Mouse (Mus musculus): ENCODE measurements around the gene Disp2. TPM values are rescaled to one million over a fixed set of nuclear protein-coding genes. Genes with fewer than 3 reads are reported as not detected.

The Disp2 gene
- polyA plus RNA-seq (2015; fragmentation: Nextera tagmentation; extraction: Ambion mirVana), result 39.9 and 40.7 TPM in 2 replicates

DNA sequence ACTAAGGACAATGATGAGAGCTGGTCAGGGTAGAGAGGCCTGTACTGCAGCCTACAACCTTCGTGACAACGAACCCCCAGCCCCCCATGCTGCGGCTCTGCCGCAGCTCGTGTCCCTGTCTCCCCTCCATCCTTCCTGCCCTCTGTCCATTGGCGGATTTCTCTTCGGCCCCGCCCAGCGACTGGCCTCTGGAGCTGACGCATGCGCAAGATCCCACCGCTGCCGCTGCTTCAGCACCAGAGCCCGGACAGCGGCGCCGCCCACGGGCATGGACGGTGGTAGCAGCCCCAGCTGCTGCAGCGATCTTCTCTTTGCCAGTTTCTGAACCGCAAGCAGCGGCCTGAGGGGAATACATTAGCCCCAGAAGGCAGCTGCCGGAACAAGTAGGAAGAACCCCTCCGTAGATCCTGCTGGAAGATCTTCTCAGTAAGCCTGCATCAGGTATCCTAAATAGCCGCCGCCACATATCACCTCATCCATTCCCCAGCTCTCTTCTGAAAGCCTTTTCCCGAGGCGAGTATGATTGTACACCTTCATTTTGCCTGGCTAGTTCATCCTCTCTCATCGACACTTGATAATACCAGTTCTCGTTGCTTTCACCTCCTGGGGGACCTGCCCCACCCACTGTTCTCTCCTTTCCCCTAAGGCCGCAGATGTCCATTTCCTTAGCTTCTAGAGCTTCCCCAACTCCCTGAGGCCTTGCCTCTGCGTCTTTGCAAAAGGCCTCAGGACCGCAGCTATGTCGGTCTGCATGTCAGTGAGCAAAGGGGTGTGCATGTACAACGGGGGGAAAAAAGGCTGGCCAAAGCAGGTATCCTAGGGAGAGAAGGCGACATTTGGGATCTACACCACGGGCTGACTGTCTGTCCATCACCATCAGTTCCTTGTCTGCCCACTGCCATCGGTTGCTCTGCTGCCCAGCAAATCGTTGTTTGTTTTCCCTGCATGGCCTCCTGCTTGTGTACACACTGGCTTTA, at the start of gene Disp2:
Gene Disp2, plus strand, starts transcription at position 216 of the 977 bp plus-strand sequence.
- Histone ChIP-seq H3K4me2 (peak within 1 kb of the TSS; percentile 61), H3K9me3 (no peaks in the 10 kb centered on the region), H3K9ac (peak within 1 kb of the TSS; percentile 76), H3K4me3 (peak within 1 kb of the TSS; percentile 47), H3K36me3 (peaks cover 2% of the 10 kb centered on the region; the same call in 1 of the 2 replicates), H3K4me1 (replicated peaks) (peaks cover 21% of the 10 kb centered on the region), H3K27ac (replicated peaks) (peak within 1 kb of the TSS; percentile 89), H3K27me3 (no peaks in the 10 kb centered on the region)
- WGBS, result 10% methylated on average over 39 of the region's 39 CpGs
- peak; percentile 94 for ATAC-seq (ENCODE audit: low read depth)

DNA sequence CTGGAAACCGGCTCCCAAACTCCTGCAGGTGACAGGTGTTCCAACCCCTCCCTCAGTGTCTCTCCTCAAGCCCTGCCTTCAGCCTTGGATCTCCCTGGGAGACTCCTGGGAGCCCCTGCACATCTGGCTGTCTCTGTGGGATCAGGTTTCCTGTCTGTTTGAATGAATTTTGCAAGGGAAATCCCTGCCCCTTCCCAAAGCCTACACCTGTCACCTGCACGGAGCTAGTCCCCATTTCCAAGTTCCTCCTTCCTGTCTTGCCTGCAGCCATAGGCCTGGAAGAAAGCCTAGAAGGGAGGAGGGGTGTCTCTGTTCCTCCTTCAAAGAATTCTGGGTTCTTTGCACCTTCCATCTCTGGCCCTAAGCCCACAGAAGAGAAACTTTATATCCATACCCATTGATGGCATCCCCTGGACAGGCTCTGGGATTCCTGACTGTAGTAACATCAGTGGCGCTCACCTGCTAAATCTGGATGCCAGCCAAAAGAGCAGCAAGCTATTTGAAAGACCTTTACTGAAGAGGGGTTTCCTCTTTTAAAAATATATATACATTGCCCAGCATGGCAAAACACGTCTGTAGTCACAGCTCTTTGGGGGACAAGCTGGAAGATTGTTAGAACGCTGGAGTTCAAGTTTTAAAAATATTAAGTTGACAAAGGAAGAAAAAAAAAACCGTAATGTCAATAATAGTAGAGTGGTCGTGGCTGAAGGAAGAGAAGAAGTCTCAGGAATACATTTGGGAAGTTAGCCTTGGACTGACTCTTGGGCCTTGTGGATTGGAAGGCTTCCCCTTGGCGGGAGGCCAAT, 49.5 kb upstream of the Disp2 start:
- Histone ChIP-seq H3K27me3 (peaks cover 66% of the 10 kb centered on the region), H3K27ac (replicated peaks) (no peak overlapping the region), H3K4me1 (replicated peaks) (peaks cover 8% of the 10 kb centered on the region; the same call in 1 of the 2 replicates), H3K4me3 (no peak overlapping the region), H3K9ac (no peak overlapping the region), H3K9me3 (no peaks in the 10 kb centered on the region), H3K4me2 (no peak overlapping the region), H3K36me3 (no peaks in the 10 kb centered on the region)
- ATAC-seq (ENCODE audit: low read depth), result no peak
- WGBS, result 27% methylated on average over 8 of the region's 8 CpGs

DNA sequence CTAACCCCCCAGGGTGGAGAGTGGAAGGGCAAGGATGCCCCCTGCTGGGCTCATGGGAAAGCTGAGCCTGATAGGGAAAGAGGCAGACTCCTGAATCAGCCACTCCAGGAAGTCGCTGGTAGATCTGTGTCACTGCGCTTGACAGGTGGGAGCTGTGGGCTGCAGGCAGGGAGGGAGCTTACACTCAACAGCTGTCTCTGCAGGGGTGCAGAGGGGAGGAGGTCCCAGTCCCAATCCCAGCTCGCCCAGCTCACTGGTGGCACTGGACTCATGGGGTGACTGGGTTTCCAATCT, 49.0 kb upstream of the Disp2 start:
- Histone ChIP-seq H3K27ac (replicated peaks) (no peak overlapping the region), H3K27me3 (peaks cover 67% of the 10 kb centered on the region), H3K9me3 (no peaks in the 10 kb centered on the region), H3K9ac (no peak overlapping the region), H3K4me3 (no peak overlapping the region), H3K36me3 (no peaks in the 10 kb centered on the region), H3K4me2 (no peak overlapping the region), H3K4me1 (replicated peaks) (peaks cover 8% of the 10 kb centered on the region; the same call in 1 of the 2 replicates)
- no peak for ATAC-seq (ENCODE audit: low read depth)
- 14% methylated on average over 3 of the region's 3 CpGs for WGBS

DNA sequence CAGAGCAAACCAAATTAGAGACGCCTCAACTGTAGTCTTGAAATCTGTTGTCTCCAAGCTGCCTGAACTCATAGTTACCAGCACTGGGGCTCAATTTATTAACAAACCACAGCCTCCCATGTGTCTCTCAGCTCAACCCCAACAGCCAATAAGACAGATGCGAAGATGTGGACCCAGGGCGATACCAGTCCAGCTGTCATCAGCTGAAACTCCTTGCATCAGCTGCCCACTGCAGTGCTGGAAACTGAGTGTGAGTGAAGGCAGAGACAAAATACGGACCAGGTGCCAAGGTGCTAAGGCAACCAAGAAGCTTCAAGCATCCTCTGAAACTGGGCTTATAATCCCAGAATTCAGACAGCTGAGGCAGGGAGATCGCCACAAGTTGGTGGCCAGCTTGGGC, 47.5 kb upstream of the Disp2 start:
- Histone ChIP-seq H3K27ac (replicated peaks) (no peak overlapping the region), H3K4me3 (no peak overlapping the region), H3K4me2 (no peak overlapping the region), H3K27me3 (peaks cover 61% of the 10 kb centered on the region), H3K36me3 (no peaks in the 10 kb centered on the region), H3K9ac (no peak overlapping the region), H3K9me3 (no peaks in the 10 kb centered on the region), H3K4me1 (replicated peaks) (peaks cover 8% of the 10 kb centered on the region; the same call in 1 of the 2 replicates)
- 87% methylated on average over 5 of the region's 5 CpGs for WGBS
- ATAC-seq (ENCODE audit: low read depth), result no peak

DNA sequence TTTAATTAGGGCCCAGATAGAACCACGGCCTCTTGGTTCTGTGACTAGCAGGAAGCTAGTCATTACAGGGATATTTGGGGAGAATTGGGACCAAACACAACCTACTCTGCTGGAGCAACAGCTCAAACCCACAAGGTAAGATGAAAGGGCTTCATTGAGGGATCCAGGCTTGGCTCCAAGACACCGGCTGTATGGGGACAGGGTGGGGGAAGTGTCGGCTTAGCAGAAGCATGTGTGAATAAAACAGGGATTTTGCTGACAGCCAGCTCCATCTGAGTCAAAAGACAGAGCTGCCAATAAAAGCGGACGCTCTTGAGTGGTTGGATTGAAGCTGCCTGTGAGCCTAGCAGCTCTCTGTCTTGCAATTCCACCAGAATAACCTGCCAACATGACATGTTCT, 46.2 kb upstream of the Disp2 start:
- H3K9ac ChIP-seq, result no peak overlapping the region
- peaks cover 3% of the 10 kb centered on the region; the same call in 1 of the 2 replicates for H3K4me1 ChIP-seq (replicated peaks)
- no peak for ATAC-seq (ENCODE audit: low read depth)
- H3K4me2 ChIP-seq, result no peak overlapping the region
- no peaks in the 10 kb centered on the region for H3K9me3 ChIP-seq
- H3K4me3 ChIP-seq, result no peak overlapping the region
- H3K27ac ChIP-seq (replicated peaks), result no peak overlapping the region
- WGBS, result 71% methylated on average over 5 of the region's 5 CpGs
- no peaks in the 10 kb centered on the region for H3K36me3 ChIP-seq
- H3K27me3 ChIP-seq, result peaks cover 53% of the 10 kb centered on the region

DNA sequence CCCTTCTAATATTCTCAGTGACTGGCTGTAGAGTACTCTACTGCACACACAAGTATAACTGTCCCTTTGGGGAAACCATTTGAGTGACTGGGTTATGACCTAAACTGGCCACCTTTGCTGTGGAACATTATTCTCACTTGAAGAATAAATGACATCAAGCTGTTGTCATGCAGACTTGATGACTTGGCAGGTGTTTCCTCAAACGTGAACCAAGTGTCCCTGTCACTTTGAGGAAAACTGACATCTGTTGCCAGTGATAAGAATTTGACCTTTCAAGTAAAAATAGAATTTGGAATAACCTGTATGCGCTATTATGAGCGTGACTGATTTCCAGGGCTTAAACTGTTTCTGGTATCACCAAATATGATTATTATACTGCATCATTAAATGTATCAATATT, 39.2 kb upstream of the Disp2 start:
- H3K9me3 ChIP-seq, result no peaks in the 10 kb centered on the region
- WGBS, result 73% methylated on average over 3 of the region's 3 CpGs
- no peak overlapping the region for H3K4me2 ChIP-seq
- no peaks in the 10 kb centered on the region for H3K36me3 ChIP-seq
- H3K9ac ChIP-seq, result no peak overlapping the region
- peaks cover 11% of the 10 kb centered on the region for H3K4me1 ChIP-seq (replicated peaks)
- peaks cover 29% of the 10 kb centered on the region for H3K27me3 ChIP-seq
- H3K4me3 ChIP-seq, result no peak overlapping the region
- no peak for ATAC-seq (ENCODE audit: low read depth)
- no peak overlapping the region for H3K27ac ChIP-seq (replicated peaks)

DNA sequence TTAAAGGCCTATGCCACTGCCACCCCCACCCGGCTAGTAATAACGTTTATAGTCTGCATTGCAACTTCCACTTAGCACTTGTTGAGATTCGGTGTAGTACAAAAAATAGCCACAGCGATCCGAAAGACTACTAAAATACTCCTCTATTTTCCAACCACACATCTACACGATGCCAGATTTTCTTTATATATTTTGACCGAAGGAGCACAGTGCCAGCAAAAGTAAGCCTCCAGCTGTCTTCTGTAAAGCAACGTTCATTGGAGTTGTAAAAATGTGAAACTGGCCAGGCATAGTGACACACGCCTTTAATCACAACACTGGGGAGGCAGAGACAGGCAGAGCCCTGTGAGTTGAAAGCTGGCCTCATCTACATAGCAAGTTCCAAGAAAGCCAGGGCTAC, 38.3 kb upstream of the Disp2 start:
- H3K9me3 ChIP-seq, result no peaks in the 10 kb centered on the region
- H3K27ac ChIP-seq (replicated peaks), result no peak overlapping the region
- H3K4me1 ChIP-seq (replicated peaks), result peaks cover 12% of the 10 kb centered on the region
- H3K4me3 ChIP-seq, result no peak overlapping the region
- no peak for ATAC-seq (ENCODE audit: low read depth)
- H3K27me3 ChIP-seq, result peaks cover 24% of the 10 kb centered on the region
- H3K9ac ChIP-seq, result no peak overlapping the region
- no peaks in the 10 kb centered on the region for H3K36me3 ChIP-seq
- no peak overlapping the region for H3K4me2 ChIP-seq
- 70% methylated on average over 9 of the region's 9 CpGs for WGBS

DNA sequence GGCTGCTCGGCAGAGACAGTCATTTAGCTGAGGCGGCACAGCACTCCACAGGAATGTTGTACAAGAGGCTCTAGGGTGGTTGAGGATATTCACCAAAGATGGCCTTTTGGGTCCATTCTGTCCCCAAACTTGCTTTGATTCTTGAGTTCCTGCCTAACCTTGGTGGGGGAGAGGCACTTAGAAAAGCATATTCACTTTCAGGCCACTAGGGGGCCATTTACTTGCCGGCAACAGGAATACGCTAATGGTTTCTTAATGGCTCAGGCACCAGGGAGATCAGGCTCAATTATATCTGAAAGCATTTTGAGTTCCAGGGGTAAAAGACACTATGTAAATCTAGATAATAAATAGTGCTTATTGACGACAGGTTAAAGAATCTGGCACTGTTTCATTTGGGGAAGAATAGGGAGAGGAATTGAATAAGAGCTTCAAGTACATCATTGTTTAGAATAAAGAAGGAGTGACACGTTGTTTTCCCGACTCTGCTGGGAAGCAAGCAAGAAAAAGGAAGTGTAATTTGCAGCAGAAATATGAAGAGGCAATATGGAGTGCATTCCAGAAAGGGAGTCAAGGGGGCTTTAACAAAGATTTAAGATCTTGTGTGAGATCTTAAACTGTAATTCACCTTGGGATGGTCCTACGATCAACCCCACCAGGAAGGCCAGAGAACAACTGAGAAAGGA, 36.1 kb upstream of the Disp2 start:
- Histone ChIP-seq H3K9ac (no peak overlapping the region), H3K27me3 (peaks cover 24% of the 10 kb centered on the region), H3K27ac (replicated peaks) (no peak overlapping the region), H3K36me3 (no peaks in the 10 kb centered on the region), H3K9me3 (no peaks in the 10 kb centered on the region), H3K4me2 (no peak overlapping the region; the same call in 1 of the 2 replicates), H3K4me3 (no peak overlapping the region), H3K4me1 (replicated peaks) (peaks cover 34% of the 10 kb centered on the region)
- WGBS, result 18% methylated on average over 8 of the region's 8 CpGs
- no peak for ATAC-seq (ENCODE audit: low read depth)

DNA sequence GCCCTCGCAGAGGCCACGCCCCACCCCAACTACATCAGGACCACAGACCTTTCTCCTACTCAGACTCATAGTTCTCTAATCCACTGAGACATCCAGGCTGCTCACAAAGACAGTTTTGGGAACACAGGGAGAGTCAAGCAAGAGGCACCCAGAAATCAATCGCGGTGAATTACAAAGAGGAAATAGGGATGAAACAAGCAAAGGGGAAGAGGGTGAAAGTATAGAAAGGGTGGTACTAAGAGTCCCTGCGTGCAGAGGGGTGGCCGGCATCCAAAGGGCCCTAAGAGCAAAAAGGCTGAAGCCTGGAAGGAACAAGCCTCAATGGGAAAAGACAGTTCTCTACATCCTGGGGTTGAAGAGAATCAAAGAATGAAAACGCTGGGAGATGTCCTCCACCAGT, 34.9 kb upstream of the Disp2 start:
- WGBS, result 4% methylated on average over 7 of the region's 7 CpGs
- Histone ChIP-seq H3K4me3 (peak overlapping the region; percentile 93), H3K4me1 (replicated peaks) (peaks cover 46% of the 10 kb centered on the region), H3K36me3 (no peaks in the 10 kb centered on the region), H3K27me3 (peaks cover 29% of the 10 kb centered on the region), H3K27ac (replicated peaks) (no peak overlapping the region), H3K9me3 (no peaks in the 10 kb centered on the region), H3K4me2 (peak overlapping the region; percentile 93), H3K9ac (peak overlapping the region; percentile 97; the same call in 1 of the 2 replicates)
- ATAC-seq (ENCODE audit: low read depth), result no peak

DNA sequence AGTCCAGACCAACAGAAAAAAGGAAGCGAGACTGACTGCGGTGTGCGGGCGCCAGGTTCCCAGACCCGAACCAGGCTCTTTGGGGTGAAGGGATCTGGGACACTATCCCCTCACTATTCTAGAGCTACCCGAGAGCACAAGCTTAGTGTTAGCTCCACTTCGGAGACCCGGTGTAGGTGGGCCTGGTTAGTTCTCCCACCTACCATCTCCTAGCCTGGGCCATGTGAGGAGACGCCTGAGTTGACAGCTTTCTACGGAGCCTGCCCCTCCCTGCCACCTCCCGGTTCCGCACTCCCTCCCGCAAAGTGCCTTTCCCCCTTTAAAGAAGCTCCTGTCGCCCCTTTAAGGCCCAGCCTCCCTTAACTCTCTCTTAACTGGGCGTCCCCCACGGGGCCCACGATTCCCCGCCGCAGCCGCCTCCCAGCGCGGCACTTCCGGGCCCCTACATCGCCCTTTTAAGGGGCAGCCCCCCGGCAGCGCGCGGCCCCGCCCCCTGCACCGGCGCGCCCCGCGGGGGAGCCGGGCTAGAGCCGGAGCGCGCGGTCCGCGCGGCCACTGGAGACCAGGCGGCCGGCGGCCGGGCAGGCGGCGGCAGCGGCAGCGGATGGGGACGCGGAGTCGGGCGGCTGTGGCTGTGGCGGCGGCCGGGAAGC, 34.2 kb upstream of the Disp2 start, which contains the start of gene Inafm2:
Gene Inafm2, plus strand, starts transcription at position 527 of the 653 bp plus-strand sequence.
- Histone ChIP-seq H3K4me1 (replicated peaks) (peaks cover 53% of the 10 kb centered on the region), H3K9ac (peak within 1 kb of the TSS; percentile 97), H3K27me3 (peaks cover 29% of the 10 kb centered on the region), H3K4me3 (peak within 1 kb of the TSS; percentile 93), H3K4me2 (peak within 1 kb of the TSS; percentile 93), H3K27ac (replicated peaks) (peak within 1 kb of the TSS; percentile 81), H3K36me3 (no peaks in the 10 kb centered on the region), H3K9me3 (no peaks in the 10 kb centered on the region)
- WGBS, result 0% methylated on average over 41 of the region's 57 CpGs
- ATAC-seq (ENCODE audit: low read depth), result peak; percentile 94

Data from neural tube, embryonic 13.5 days (tissue).